Mouse (Mus musculus): ENCODE measurements at regions not wholly inside any gene's neighbourhood (a gene's known extent, or its start where the extent isn't known, plus 50 kb on each side); places are given as distances from the start of the nearest gene placed in this dataset.
A peak's percentile ranks its signal among the peaks of the same experiment; 100 is the strongest.

- DNase-seq (ENCODE audit: low spot score, missing footprints) (no peak), ATAC-seq (ENCODE audit: low FRiP score) (no peak)
- H3K36me3 ChIP-seq (ENCODE audit: control insufficient read depth, insufficient read depth, low read length) = no peaks in the 10 kb centered on the region
- H3K9ac ChIP-seq (ENCODE audit: low read length) = no peak overlapping the region
- 45% methylated on average over 1 of the region's 1 CpGs for WGBS
- no peaks in the 10 kb centered on the region for H3K9me3 ChIP-seq (ENCODE audit: control insufficient read depth, low read length)
- H3K4me2 ChIP-seq = no peak overlapping the region
- no peaks in the 10 kb centered on the region for H3K27me3 ChIP-seq (ENCODE audit: control insufficient read depth, insufficient read depth, low read length)
- H3K4me1 ChIP-seq (ENCODE audit: control insufficient read depth, insufficient read depth, low read length) = no peaks in the 10 kb centered on the region
- H3K4me3 ChIP-seq (ENCODE audit: low read depth, low read length) = no peak overlapping the region
- no peak overlapping the region for H3K27ac ChIP-seq (ENCODE audit: low read depth, low read length)
Measured at GRCm38 (mm10) chrX:23556271-23556670, 136.6 kb upstream of the Wdr44 start.

GRCm38 (mm10) chrX:23565581-23565980 is 127.3 kb upstream of the Wdr44 start:
- Histone ChIP-seq H3K27me3 (ENCODE audit: control insufficient read depth, insufficient read depth, low read length) (no peaks in the 10 kb centered on the region), H3K36me3 (ENCODE audit: control insufficient read depth, insufficient read depth, low read length) (no peaks in the 10 kb centered on the region), H3K4me1 (ENCODE audit: control insufficient read depth, insufficient read depth, low read length) (no peaks in the 10 kb centered on the region), H3K4me3 (ENCODE audit: low read depth, low read length) (no peak overlapping the region), H3K4me2 (no peak overlapping the region), H3K27ac (ENCODE audit: low read depth, low read length) (no peak overlapping the region), H3K9me3 (ENCODE audit: control insufficient read depth, low read length) (no peaks in the 10 kb centered on the region), H3K9ac (ENCODE audit: low read length) (no peak overlapping the region)
- WGBS = 17% methylated on average over 3 of the region's 3 CpGs
- no peak for ATAC-seq (ENCODE audit: low FRiP score)
- peak; percentile 92 for DNase-seq (ENCODE audit: low spot score, missing footprints)

Data from midbrain, embryonic 11.5 days (tissue).